Mouse (Mus musculus) heart, adult 2 months (tissue): ENCODE results near the gene Soga1.

ENCODE experiments used
- CTCF ChIP-seq: fragments of 200-600 bp; IDR thresholded peaks from 2 replicates; pipeline ENCODE4 v1.8.1; 2022; ENCODE audit warnings: antibody characterized with exemption, mild to moderate bottlenecking, moderate library complexity
- EP300 ChIP-seq: fragments of 200-500 bp; IDR thresholded peaks from 2 replicates; pipeline ENCODE4 v1.6.1; 2011; ENCODE audit warnings: low read depth, low read length, control low read depth; ENCODE audit not compliant: insufficient read depth
- POLR2A ChIP-seq: fragments of 200-500 bp; IDR thresholded peaks from 2 replicates; pipeline ENCODE4 v1.6.1; 2011; ENCODE audit warnings: mild to moderate bottlenecking, low read depth, low read length, control low read depth; ENCODE audit not compliant: insufficient read depth

- TF ChIP-seq POLR2A = no peak
- no peak for TF ChIP-seq CTCF
- TF ChIP-seq EP300 = no peak
Measured at GRCm38 (mm10) chr2:157101650-157102049, 22.6 kb upstream of the Soga1 start.
